Mouse (Mus musculus): Measurements from ENCODE around the gene Eif2ak4. TPM values are rescaled to one million over a fixed set of nuclear protein-coding genes. Genes with fewer than 3 reads are reported as not detected.

Gene Eif2ak4
- polyA plus RNA-seq, 1 experiment from 2014 or later: 15.2 TPM

DNA sequence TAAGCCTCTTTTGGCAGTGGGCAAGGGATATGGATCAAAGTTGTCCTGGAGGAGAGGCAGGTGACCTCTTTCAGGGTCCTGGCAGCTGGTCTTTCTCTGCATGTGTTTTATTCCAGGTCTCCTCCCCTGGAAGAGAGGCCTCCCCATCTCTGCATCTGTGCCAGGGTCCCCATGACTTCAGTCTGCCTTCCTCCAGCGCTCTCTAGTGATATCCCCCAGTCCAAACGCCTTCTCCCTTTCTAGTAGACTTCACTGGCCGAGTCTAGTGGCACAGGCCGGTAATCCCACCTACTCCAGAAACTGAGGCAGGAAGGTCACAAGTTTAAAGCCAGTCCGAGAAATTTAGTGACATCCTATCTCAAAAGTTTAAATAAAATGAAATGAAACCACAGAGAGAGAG, 109.5 kb downstream of the Eif2ak4 start:
- ATAC-seq (ENCODE audit: insufficient number of reproducible peaks, insufficient read depth, low FRiP score, low read depth): no peak
- H3K27me3 ChIP-seq (ENCODE audit: control insufficient read depth, insufficient read depth, low read length): no peaks in the 10 kb centered on the region
- no peak overlapping the region for H3K9ac ChIP-seq (replicated peaks; ENCODE audit: low read depth, low read length)
- no peaks in the 10 kb centered on the region for H3K36me3 ChIP-seq (ENCODE audit: control insufficient read depth, insufficient read depth, low read length)
- H3K4me3 ChIP-seq (ENCODE audit: low read depth, low read length): no peak overlapping the region
- H3K4me1 ChIP-seq (ENCODE audit: control insufficient read depth, insufficient read depth, low read length): peaks cover 12% of the 10 kb centered on the region
- H3K27ac ChIP-seq (ENCODE audit: low read length): no peak overlapping the region
- no peaks in the 10 kb centered on the region for H3K9me3 ChIP-seq (ENCODE audit: control insufficient read depth, low read depth, low read length)
- 78% methylated on average over 5 of the region's 5 CpGs for whole genome bisulfite sequencing
- no peak overlapping the region for H3K4me2 ChIP-seq (replicated peaks; ENCODE audit: low read depth, low read length)

- H3K36me3 ChIP-seq (ENCODE audit: control insufficient read depth, insufficient read depth, low read length): no peaks in the 10 kb centered on the region
- H3K4me3 ChIP-seq (ENCODE audit: low read depth, low read length): no peak overlapping the region
- WGBS: 82% methylated on average over 6 of the region's 6 CpGs
- peaks cover 12% of the 10 kb centered on the region for H3K4me1 ChIP-seq (ENCODE audit: control insufficient read depth, insufficient read depth, low read length)
- H3K27me3 ChIP-seq (ENCODE audit: control insufficient read depth, insufficient read depth, low read length): no peaks in the 10 kb centered on the region
- no peak overlapping the region for H3K9ac ChIP-seq (replicated peaks; ENCODE audit: low read depth, low read length)
- no peak overlapping the region for H3K27ac ChIP-seq (ENCODE audit: low read length)
- ATAC-seq (ENCODE audit: insufficient number of reproducible peaks, insufficient read depth, low FRiP score, low read depth): no peak
- no peaks in the 10 kb centered on the region for H3K9me3 ChIP-seq (ENCODE audit: control insufficient read depth, low read depth, low read length)
- no peak overlapping the region for H3K4me2 ChIP-seq (replicated peaks; ENCODE audit: low read depth, low read length)
Observed at GRCm38 (mm10) chr2:118498476-118498875, 110.1 kb downstream of the Eif2ak4 start.

DNA sequence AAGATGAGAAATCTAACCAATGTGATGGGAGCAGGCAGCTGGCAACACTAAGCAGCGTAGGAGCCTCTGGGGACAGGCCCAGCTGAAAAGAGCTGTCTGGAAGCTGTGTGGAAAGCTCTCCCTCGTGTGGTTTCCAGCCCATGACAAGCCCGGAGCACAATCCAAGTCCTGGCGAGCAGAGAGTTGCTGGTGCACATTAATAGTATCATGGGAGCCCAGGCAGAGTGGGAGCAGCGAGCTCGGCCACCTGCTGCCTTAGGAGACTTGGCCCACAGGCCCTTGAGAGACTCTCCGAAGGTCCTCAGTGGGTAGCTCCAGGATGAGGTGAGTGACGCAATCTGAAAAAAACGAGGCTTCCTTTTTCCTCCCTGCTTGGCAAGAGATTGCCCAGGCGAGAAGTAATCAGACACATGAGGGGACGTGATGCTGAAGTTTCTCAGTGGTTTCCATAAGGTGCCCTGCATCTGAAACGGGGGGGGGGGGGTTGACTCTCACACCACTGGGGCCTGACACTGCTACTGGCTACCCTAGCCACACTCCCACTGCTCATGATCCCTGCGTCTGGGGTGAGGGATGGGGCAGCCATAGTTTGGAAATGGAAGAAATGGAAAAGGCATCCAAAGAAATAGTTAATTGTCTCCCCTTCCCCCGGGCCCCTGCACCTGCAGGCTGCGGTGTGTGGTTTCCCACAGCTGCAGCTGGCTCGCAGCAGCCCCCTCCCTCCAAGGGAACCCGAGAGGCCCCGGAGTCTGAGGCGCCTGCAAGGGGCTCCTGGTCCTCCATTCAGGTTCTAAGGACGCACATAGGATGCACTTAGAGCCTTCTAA, 110.9 kb downstream of the Eif2ak4 start:
- WGBS: 38% methylated on average over 19 of the region's 20 CpGs
- Histone ChIP-seq H3K4me2 (replicated peaks; ENCODE audit: low read depth, low read length) (no peak overlapping the region), H3K9ac (replicated peaks; ENCODE audit: low read depth, low read length) (no peak overlapping the region), H3K27me3 (ENCODE audit: control insufficient read depth, insufficient read depth, low read length) (no peaks in the 10 kb centered on the region), H3K36me3 (ENCODE audit: control insufficient read depth, insufficient read depth, low read length) (no peaks in the 10 kb centered on the region), H3K4me3 (ENCODE audit: low read depth, low read length) (no peak overlapping the region), H3K27ac (ENCODE audit: low read length) (0 out of 2 replicates have a peak overlapping the region, but pooled peaks have one; percentile 21), H3K4me1 (ENCODE audit: control insufficient read depth, insufficient read depth, low read length) (peaks cover 12% of the 10 kb centered on the region), H3K9me3 (ENCODE audit: control insufficient read depth, low read depth, low read length) (no peaks in the 10 kb centered on the region)
- ATAC-seq (ENCODE audit: insufficient number of reproducible peaks, insufficient read depth, low FRiP score, low read depth): no peak

DNA sequence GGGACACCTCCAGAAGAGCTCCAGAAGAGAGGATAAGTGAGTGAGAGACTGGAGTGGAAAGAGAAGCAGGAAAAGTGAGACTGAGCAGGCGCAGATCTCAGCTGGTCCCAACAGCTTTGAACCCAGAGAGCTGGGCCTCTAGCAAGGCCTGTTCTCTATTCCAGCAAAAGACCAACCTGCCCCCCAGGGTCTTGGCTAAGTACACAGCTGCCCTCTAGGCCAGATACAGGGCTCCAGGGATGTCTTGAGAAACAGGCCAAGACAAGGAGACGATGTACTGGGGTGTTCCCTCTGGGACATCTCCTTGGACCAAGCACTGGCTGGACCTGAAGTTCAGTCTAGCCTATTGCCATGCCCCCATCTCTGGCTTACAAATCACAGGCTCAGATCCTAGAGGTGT, 111.8 kb downstream of the Eif2ak4 start:
- H3K9ac ChIP-seq (replicated peaks; ENCODE audit: low read depth, low read length): no peak overlapping the region
- 73% methylated on average over 2 of the region's 2 CpGs for WGBS
- no peak for ATAC-seq (ENCODE audit: insufficient number of reproducible peaks, insufficient read depth, low FRiP score, low read depth)
- peaks cover 12% of the 10 kb centered on the region for H3K4me1 ChIP-seq (ENCODE audit: control insufficient read depth, insufficient read depth, low read length)
- no peaks in the 10 kb centered on the region for H3K36me3 ChIP-seq (ENCODE audit: control insufficient read depth, insufficient read depth, low read length)
- no peak overlapping the region; the same call in 1 of the 2 replicates for H3K27ac ChIP-seq (ENCODE audit: low read length)
- no peaks in the 10 kb centered on the region for H3K9me3 ChIP-seq (ENCODE audit: control insufficient read depth, low read depth, low read length)
- no peak overlapping the region for H3K4me2 ChIP-seq (replicated peaks; ENCODE audit: low read depth, low read length)
- no peak overlapping the region for H3K4me3 ChIP-seq (ENCODE audit: low read depth, low read length)
- no peaks in the 10 kb centered on the region for H3K27me3 ChIP-seq (ENCODE audit: control insufficient read depth, insufficient read depth, low read length)

- no peaks in the 10 kb centered on the region for H3K36me3 ChIP-seq (ENCODE audit: control insufficient read depth, insufficient read depth, low read length)
- H3K27me3 ChIP-seq (ENCODE audit: control insufficient read depth, insufficient read depth, low read length): no peaks in the 10 kb centered on the region
- H3K27ac ChIP-seq (ENCODE audit: low read length): no peak overlapping the region
- H3K4me1 ChIP-seq (ENCODE audit: control insufficient read depth, insufficient read depth, low read length): peaks cover 5% of the 10 kb centered on the region; the same call in 1 of the 2 replicates
- no peak for ATAC-seq (ENCODE audit: insufficient number of reproducible peaks, insufficient read depth, low FRiP score, low read depth)
- H3K4me3 ChIP-seq (ENCODE audit: low read depth, low read length): no peak overlapping the region
- no peak overlapping the region for H3K9ac ChIP-seq (replicated peaks; ENCODE audit: low read depth, low read length)
- H3K9me3 ChIP-seq (ENCODE audit: control insufficient read depth, low read depth, low read length): no peaks in the 10 kb centered on the region
- WGBS: 83% methylated on average over 7 of the region's 7 CpGs
- H3K4me2 ChIP-seq (replicated peaks; ENCODE audit: low read depth, low read length): no peak overlapping the region
Observed at GRCm38 (mm10) chr2:118507126-118507525, 118.7 kb downstream of the Eif2ak4 start.

GRCm38 (mm10) chr2:118509688-118510446, 121.4 kb downstream of the Eif2ak4 start:
- Histone ChIP-seq H3K27me3 (ENCODE audit: control insufficient read depth, insufficient read depth, low read length) (no peaks in the 10 kb centered on the region), H3K27ac (ENCODE audit: low read length) (no peak overlapping the region), H3K4me2 (replicated peaks; ENCODE audit: low read depth, low read length) (no peak overlapping the region), H3K9ac (replicated peaks; ENCODE audit: low read depth, low read length) (no peak overlapping the region; the same call in 1 of the 2 replicates), H3K4me3 (ENCODE audit: low read depth, low read length) (no peak overlapping the region), H3K9me3 (ENCODE audit: control insufficient read depth, low read depth, low read length) (no peaks in the 10 kb centered on the region), H3K4me1 (ENCODE audit: control insufficient read depth, insufficient read depth, low read length) (peaks cover 5% of the 10 kb centered on the region; the same call in 1 of the 2 replicates), H3K36me3 (ENCODE audit: control insufficient read depth, insufficient read depth, low read length) (no peaks in the 10 kb centered on the region)
- WGBS: 62% methylated on average over 8 of the region's 8 CpGs
- no peak for ATAC-seq (ENCODE audit: insufficient number of reproducible peaks, insufficient read depth, low FRiP score, low read depth)

DNA sequence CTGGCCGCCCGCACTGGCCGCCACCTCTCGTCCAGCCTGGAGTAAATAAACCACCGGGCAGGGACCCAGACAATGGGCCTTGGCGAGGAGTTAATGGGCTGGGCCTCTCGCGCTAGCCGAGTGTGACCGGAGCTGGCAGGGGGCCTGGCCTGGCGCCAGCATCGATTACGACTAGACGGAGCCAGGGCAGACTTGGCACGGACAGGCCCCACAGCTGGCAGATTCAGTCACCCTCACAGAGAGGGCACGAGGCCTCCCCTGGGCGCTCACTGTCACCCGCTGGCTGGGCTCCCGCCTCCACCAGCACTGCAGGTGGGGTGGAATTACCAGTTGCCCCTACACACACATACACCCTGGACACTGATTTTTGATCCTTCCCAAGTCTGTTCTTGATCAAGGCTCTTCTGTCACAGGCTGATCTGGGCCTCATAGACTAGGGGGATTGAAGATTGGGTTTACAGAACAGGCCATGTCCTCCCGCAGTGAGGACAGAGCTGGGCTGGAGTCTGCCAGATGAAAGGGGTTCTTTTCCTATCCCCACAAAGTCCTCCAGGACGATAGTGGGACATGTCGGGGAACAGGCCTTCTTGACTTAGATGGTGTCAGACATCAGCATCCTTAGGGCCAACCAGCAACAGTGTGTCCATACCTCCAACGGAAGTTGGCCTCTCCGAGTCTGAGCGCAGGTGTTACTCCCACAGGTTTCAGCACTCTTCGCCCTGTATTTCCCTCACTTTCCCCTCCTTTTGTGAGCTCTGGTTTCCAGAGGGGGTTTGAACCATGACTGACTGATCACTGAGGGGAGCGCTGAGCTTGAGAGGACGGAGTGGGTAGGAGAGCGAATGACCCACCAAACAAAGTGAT, 122.3 kb downstream of the Eif2ak4 start:
- Histone ChIP-seq H3K36me3 (ENCODE audit: control insufficient read depth, insufficient read depth, low read length) (no peaks in the 10 kb centered on the region), H3K4me2 (replicated peaks; ENCODE audit: low read depth, low read length) (no peak overlapping the region), H3K9me3 (ENCODE audit: control insufficient read depth, low read depth, low read length) (no peaks in the 10 kb centered on the region), H3K9ac (replicated peaks; ENCODE audit: low read depth, low read length) (no peak overlapping the region), H3K4me1 (ENCODE audit: control insufficient read depth, insufficient read depth, low read length) (peaks cover 5% of the 10 kb centered on the region; the same call in 1 of the 2 replicates), H3K4me3 (ENCODE audit: low read depth, low read length) (no peak overlapping the region), H3K27me3 (ENCODE audit: control insufficient read depth, insufficient read depth, low read length) (no peaks in the 10 kb centered on the region), H3K27ac (ENCODE audit: low read length) (no peak overlapping the region)
- ATAC-seq (ENCODE audit: insufficient number of reproducible peaks, insufficient read depth, low FRiP score, low read depth): peak; percentile 85
- 40% methylated on average over 29 of the region's 29 CpGs for WGBS
